Mouse (Mus musculus) C2C12 (cell line): Measurements from ENCODE around the gene Ski. TPM values are rescaled to one million over a fixed set of nuclear protein-coding genes. Genes with fewer than 3 reads are reported as not detected.

Experiments
- H3K27me3 ChIP-seq: one replicate; pipeline ENCODE4 v1.6.1; 2011; ENCODE audit not compliant: control insufficient read depth, insufficient read depth, insufficient read length
- H3K36me3 ChIP-seq: one replicate; pipeline ENCODE4 v1.6.1; 2011; ENCODE audit not compliant: control insufficient read depth, insufficient read depth
- H3K4me3 ChIP-seq: one replicate; pipeline ENCODE4 v1.5.1; 2011; ENCODE audit warnings: mild to moderate bottlenecking, control low read depth; ENCODE audit not compliant: poor library complexity, insufficient read depth, severe bottlenecking
- H3K79me2 ChIP-seq: one replicate; pipeline ENCODE4 v1.6.1; 2011; ENCODE audit not compliant: control insufficient read depth, insufficient read depth
- H3K79me3 ChIP-seq: one replicate; pipeline ENCODE4 v1.6.1; 2011; ENCODE audit warnings: low read depth, control low read depth
- H3ac ChIP-seq: one replicate; pipeline ENCODE3; 2011; ENCODE audit warnings: low read depth; ENCODE audit not compliant: control insufficient read depth, insufficient read length
- CEBPB ChIP-seq: IDR thresholded peaks from one replicate; pipeline ENCODE4 v1.6.1; 2011; ENCODE audit warnings: low read depth, mild to moderate bottlenecking, control low read depth, moderate library complexity
- CTCF ChIP-seq: IDR thresholded peaks from one replicate; pipeline ENCODE4 v1.5.1; 2011; ENCODE audit not compliant: control insufficient read depth, insufficient read depth, insufficient read length
- FOSL1 ChIP-seq: IDR thresholded peaks from one replicate; pipeline ENCODE4 v1.8.0; 2011; ENCODE audit warnings: mild to moderate bottlenecking, low read length; ENCODE audit not compliant: poor library complexity, insufficient read depth, severe bottlenecking
- MAX ChIP-seq: IDR thresholded peaks from one replicate; pipeline ENCODE4 v1.6.1; 2011; ENCODE audit warnings: mild to moderate bottlenecking, control low read depth
- MYOD1 ChIP-seq: IDR thresholded peaks from one replicate; pipeline ENCODE4 v1.6.1; 2011; ENCODE audit warnings: low read depth; ENCODE audit not compliant: control insufficient read depth, insufficient read length
- MYOG ChIP-seq: IDR thresholded peaks from one replicate; pipeline ENCODE4 v1.6.1; 2011; ENCODE audit not compliant: control insufficient read depth, insufficient read length; ENCODE audit errors: extremely low read depth
- USF1 ChIP-seq: IDR thresholded peaks from one replicate; pipeline ENCODE4 v1.6.1; 2011; ENCODE audit warnings: low read depth, mild to moderate bottlenecking, control low read depth, moderate library complexity
- polyA plus RNA-seq: library from polyadenylated mRNA; unstranded; fragments of >200 nt; fragmentation: generic; extraction: Trizol; gene quantifications from one replicate; pipeline ENCODE4 v1.2.1, GENCODE M21; 2012; ENCODE audit warnings: missing spikeins

Ski gene
- polyA plus RNA-seq, 1 experiment: 45.2 TPM

- no peak overlapping the region for H3K4me3 ChIP-seq
- peaks cover 84% of the 10 kb centered on the region for H3K79me3 ChIP-seq
- peaks cover 3% of the 10 kb centered on the region for H3K36me3 ChIP-seq
- H3K79me2 ChIP-seq: peaks cover 89% of the 10 kb centered on the region
- H3ac ChIP-seq: no peak overlapping the region
- no peak for TF ChIP-seq FOSL1
- TF ChIP-seq CEBPB: no peak
- no peak for TF ChIP-seq USF1
- no peak for TF ChIP-seq MYOG
- TF ChIP-seq MAX: no peak
- TF ChIP-seq CTCF: no peak
- no peak for TF ChIP-seq MYOD1
- H3K27me3 ChIP-seq: no peaks in the 10 kb centered on the region
Measured at GRCm38 (mm10) chr4:155171961-155172533, 50.3 kb downstream of the Ski start.

DNA sequence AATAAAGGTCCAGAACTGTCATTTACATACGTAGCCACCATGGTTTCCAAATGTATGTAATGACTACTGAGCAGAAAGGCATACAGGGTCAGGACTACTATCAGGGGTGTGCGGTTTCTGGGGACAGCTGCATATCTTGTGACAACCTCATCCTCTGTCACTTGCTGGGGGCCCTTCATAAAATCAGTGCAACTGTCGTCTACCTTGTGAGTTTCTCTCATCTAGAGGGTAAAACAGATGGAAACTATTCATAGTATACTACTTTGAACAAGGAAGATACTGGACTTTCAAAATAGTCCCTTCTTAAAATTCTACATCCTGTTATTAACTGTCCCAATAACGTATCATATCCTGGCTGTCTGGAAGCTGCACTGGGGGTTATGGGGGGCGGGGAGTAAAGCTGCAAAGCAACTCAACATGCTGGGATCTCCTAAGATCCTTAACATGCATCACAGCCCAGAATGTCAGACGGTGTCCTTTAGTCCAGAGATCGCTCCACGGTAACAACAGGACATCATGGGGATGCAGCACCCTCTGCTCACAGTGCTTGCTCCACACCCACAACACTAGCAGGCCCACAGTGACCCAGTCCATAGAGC is 51.7 kb downstream of the Ski start:
- TF ChIP-seq USF1 (no peak), MYOD1 (peak; percentile 41)

GRCm38 (mm10) chr4:155168835-155169252 is 53.5 kb downstream of the Ski start:
- no peak overlapping the region for H3K4me3 ChIP-seq
- H3K27me3 ChIP-seq: no peaks in the 10 kb centered on the region
- H3K36me3 ChIP-seq: peaks cover 6% of the 10 kb centered on the region
- TF ChIP-seq CTCF: no peak
- TF ChIP-seq USF1: no peak
- no peak for TF ChIP-seq MAX
- no peak for TF ChIP-seq CEBPB
- no peak for TF ChIP-seq MYOG
- TF ChIP-seq FOSL1: no peak
- TF ChIP-seq MYOD1: no peak
- H3K79me2 ChIP-seq: peaks cover 96% of the 10 kb centered on the region
- H3ac ChIP-seq: no peak overlapping the region
- peaks cover 95% of the 10 kb centered on the region for H3K79me3 ChIP-seq

More for the DNA sequence above, 51.7 kb downstream of the Ski start:
- H3ac ChIP-seq: no peak overlapping the region
- peaks cover 89% of the 10 kb centered on the region for H3K79me2 ChIP-seq
- H3K27me3 ChIP-seq: no peaks in the 10 kb centered on the region
- peaks cover 84% of the 10 kb centered on the region for H3K79me3 ChIP-seq
- H3K4me3 ChIP-seq: no peak overlapping the region
- H3K36me3 ChIP-seq: no peaks in the 10 kb centered on the region

DNA sequence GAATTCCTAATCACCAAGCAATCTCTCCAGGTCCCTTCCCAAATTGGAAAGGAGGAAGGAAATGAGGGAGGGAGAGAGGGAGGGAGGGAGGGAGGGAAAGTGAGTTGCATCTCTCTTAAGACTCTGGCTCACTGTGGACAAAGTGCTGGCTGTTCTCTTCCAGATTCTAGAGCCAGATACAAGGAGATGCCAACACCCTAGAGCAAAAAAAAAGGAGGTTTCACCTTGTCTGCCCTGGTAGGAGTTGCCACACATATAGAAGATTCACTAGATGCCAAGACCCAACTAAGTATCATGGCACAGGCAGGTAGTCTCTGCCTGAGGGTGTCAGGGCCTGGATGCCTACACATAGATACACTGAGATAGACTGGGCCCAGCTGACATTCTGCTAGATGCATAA is 56.5 kb downstream of the Ski start:
- Histone ChIP-seq H3ac (no peak overlapping the region), H3K4me3 (no peak overlapping the region), H3K36me3 (peaks cover 6% of the 10 kb centered on the region), H3K27me3 (no peaks in the 10 kb centered on the region), H3K79me2 (peaks cover 100% of the 10 kb centered on the region), H3K79me3 (peaks cover 95% of the 10 kb centered on the region)
- no peak for TF ChIP-seq USF1

- Histone ChIP-seq H3K4me3 (no peak overlapping the region), H3K79me3 (peaks cover 91% of the 10 kb centered on the region), H3K27me3 (no peaks in the 10 kb centered on the region), H3K79me2 (peaks cover 100% of the 10 kb centered on the region), H3ac (no peak overlapping the region), H3K36me3 (peaks cover 11% of the 10 kb centered on the region)
- TF ChIP-seq MYOD1 (peak; percentile 6), CTCF (no peak), FOSL1 (no peak)
Measured at GRCm38 (mm10) chr4:155164550-155164949, 57.8 kb downstream of the Ski start.

- H3K79me3 ChIP-seq: peaks cover 82% of the 10 kb centered on the region
- no peak for TF ChIP-seq CEBPB
- TF ChIP-seq USF1: no peak
- TF ChIP-seq FOSL1: no peak
- no peak for TF ChIP-seq MYOD1
- TF ChIP-seq MYOG: no peak
- no peak for TF ChIP-seq MAX
- TF ChIP-seq CTCF: no peak
- H3K79me2 ChIP-seq: peaks cover 100% of the 10 kb centered on the region
- peaks cover 19% of the 10 kb centered on the region for H3K36me3 ChIP-seq
- no peaks in the 10 kb centered on the region for H3K27me3 ChIP-seq
- H3ac ChIP-seq: no peak overlapping the region
- no peak overlapping the region for H3K4me3 ChIP-seq
Measured at GRCm38 (mm10) chr4:155163685-155164084, 58.7 kb downstream of the Ski start.
